Mouse (Mus musculus) T-helper 17 cell (primary cell): ENCODE measurements around the gene Aff3.

Source experiments
- in situ Hi-C, 2 experiments: fragments of 300-600 bp; cut with MboI, MseI; formaldehyde crosslinking; loops; 1 replicate in 1 of 2; 2 replicates in 1 of 2; pipeline ENCODE4 v1.15.1; 2025; ENCODE audit warnings: high pct_unique_total_duplicates in 2 of 2

The Aff3 gene

DNA sequence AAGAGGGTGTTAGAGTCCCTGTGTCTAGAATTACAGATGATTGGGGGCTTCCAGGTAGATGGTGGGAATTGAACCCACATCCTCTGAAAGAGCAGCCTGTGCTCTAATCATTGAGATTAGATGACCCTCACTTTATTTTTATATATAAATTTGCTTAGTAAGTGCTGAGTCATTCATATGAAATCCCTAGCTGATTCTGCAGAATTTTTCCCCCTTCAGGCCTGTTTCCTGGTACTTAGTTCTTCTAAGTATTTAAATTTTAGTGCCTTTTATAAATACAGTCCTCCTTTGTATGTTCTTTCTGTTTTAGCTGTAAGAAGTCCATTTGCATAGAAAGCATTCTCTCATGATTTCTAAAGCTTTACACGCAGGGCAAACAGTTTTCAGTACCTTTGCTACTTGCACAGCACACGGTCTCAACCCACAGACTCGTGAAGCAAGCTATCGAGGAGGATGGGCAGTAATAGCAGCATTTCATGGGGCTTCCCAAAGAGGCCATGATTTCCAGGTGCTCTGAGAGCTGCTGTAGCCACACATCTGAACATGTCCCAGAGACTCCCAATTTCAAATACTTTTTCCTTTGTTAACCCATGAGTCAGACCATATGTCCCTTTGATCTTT, 5.7 kb downstream of the Aff3 start:
- in situ Hi-C loops = no loop called here

DNA sequence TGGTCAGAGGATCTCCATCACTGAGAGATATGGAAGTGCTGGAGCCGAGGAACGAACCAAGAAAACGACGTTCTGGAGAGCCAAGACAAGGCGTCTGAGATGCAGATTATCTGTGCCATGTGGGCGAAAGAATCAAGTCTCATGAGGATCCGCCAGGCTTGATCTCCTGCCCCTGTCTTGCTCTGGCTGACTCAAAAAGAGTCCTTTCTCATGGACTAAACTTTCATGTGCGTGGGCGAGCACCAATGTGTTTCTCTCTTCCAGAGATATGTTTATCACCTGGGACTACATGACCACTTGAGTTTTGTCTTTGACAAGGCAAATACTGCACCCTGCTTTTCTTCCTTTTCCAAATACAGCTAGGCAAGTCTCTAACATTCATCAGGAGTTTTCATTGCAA, 6.4 kb downstream of the Aff3 start:
- in situ Hi-C loops = no loop called here

DNA sequence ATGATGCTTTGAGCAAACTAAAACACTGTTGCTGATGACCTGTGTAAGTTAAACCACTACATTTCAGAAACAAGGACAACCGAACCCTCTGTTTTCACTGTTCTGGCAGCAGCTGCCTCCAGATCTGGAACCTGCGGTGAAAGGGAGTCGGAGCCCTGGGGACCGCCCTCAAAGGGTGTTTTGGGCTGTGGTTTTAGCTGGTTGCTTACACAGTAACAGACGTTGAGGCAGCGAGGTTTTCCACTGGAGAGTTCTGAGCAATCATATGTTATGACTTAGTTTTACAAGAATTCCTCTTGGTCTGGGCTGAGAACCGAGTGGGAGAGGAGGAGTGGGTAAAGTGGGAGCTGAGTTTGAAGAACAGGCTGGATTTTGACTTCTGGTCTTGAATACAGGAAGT, 7.1 kb downstream of the Aff3 start:
- in situ Hi-C loops = no loop called here

DNA sequence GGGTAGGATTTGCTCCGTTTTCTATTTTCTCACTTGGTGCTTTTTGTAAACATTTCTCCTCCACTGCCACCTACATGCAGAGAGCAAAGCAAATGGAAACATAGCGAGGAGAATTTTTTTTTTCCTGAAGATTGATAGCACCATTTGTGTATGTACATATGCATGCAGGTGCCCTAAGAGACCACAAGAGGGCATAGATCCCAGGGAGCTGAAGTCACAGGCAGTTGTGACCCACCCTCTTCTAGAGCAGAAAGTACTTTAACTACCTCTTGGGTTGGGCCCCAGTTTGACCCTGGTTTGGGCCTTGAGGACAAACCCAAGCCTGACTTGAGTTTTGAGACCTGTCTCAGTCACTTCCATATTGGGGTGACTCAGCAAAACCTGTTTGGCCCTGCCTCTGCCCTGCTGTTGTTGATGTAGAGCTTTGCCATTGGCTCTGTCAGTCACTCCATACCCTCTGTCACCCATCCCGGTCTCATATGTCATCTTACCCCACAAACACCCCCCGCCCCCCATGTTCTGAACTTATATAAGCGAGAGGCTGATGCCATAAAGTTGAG, 9.7 kb downstream of the Aff3 start:
- in situ Hi-C loops = no loop called here

DNA sequence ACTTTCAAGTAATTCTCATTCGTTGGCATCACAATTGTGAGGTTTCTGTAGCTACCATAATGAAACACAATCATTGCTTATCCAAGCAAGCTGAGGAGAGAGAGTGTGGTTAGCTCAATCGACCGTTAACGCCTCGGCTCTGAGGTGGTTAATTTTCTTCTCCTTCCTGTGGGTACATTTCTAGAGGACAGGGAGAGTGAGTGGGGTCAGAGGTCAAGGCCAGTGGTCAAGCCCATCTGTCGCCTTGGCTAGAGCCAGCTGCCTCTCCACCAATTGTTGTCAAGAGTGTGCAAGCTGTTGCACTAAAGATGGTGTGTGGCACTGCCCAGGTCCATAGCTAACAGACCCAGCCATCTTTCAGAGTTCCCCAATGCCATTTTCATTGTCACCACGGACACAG, 14.7 kb downstream of the Aff3 start:
- in situ Hi-C loops = no loop called here

DNA sequence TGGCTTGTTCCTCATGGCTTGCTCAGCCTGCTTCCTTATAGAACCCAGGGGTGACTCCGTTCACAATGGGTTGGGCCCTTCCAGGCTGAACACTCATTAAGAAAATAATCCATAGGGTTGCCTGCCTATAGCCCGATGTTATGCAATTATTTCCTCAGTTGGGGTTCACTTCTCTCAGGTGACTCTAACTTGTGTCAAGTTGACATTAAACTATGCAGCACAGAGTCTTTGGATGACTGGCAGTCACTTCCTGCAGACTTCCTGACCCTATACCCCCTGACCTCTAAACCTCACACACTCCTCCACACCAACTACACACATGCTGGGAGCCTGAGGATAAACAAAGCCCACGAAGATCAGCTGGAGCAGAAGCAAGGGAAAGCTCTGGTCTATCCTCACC, 15.6 kb downstream of the Aff3 start:
- in situ Hi-C loops = no loop called here

DNA sequence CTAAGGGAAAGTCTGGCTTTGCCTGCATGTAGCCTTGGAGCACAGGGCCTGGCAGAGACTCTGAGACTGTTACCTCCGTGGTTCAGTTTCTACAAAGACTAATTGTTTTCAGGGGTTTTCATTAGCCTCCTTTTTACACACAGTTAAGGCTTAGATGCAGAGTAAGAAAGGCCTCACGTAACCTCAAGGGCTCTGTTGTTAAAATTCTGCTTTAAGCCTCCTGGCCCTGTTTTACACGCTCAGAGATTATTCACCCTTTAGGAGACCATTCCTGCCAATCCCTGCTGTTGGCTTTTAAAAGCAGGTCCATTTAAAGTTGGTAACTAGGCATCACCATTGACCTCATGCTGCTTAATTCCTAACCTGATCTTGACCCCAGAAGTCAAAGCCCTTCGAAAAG, 22.5 kb downstream of the Aff3 start:
- in situ Hi-C loops = no loop called here

DNA sequence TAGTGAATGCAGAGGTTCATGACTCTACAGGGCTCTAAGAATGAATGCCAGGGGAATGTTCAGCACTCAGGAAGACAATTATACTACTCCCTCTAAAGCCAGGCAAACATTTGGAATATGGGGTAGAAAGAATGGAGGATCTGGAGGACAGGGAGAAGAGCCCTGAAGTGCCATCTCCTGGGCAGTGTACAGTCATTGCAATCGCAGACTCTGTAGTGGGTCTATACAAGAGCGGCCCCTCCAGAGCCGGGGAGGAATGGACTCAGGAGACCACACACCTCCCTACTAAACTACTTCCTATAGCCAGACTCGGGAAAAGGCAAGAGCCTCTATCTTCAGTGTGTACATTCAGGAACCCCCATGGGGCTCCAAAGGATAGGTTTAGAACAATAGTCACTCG, 25.1 kb downstream of the Aff3 start:
- in situ Hi-C loops = no loop called here

DNA sequence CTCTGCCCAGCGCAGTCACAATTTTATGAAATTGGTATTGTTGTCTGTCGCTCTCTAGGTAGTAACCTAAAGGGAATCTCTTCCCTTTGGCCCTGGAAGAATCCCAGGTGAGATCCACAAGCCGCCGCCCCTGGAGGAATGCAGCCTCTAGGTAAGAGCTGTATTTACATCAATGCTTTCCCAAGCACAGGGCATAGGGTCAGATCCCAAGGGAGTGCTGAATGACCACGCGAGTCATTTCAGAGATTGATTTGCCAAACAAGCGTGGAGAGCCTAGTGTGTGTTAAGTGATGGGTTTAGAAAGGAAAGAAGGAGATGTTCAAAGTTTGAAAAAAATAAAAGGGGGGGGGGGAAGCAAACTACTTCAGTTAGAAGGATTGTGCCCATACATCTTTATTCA, 29.2 kb downstream of the Aff3 start:
- in situ Hi-C loops = no loop called here

DNA sequence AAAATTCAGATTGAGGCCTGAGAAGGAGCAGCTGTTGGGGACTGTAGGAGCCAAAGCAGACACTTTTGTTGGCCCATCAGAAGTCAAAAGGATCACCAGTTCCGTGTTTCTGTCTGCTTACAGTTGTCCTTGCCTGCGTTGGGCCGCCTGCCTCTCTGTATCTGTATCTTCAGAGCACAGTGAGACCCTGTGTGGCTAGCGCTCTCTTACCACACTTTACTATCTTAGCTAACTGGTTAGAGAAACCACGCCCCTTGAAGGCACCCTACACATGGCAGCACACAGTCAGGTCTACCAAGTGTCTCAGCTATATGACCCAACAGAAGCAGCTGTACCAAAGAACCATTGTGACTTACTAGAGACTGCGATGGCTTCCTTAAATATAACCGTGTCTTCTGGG, 30.7 kb downstream of the Aff3 start:
- in situ Hi-C loops = no loop called here

DNA sequence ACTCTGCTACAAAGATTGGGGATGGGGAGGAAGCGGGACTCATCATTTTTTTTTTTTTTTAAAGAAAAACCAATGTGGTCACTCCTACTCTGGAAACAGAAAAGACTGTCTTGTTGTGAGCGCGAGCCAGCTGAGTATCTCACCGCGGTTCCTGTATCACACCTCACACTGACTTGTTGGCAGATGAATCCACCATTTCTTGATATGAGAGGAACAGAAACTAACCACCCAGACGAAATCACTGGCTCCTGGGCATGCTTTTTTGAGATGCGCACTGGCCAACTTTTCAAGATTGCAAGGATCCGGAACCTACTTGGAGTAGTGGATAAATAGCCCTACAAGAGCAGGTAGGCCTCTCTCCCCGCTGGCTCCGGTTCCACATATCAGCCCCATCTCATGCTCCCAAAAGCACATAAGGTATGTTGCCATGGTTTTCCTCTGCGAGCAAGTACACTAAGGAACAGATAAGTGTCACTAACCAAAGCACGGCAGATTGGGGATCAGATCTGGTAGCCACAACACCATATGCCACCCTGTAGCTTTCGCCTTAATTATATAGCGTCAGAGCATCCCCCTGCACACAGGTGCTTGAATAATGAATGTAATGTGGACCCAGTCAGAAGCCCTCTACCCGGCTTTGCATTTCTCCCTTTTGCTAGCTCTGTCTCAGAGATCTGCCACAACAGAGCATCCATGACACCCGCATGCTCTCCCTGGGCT, 32.1 kb downstream of the Aff3 start:
- in situ Hi-C loops = no loop called here

DNA sequence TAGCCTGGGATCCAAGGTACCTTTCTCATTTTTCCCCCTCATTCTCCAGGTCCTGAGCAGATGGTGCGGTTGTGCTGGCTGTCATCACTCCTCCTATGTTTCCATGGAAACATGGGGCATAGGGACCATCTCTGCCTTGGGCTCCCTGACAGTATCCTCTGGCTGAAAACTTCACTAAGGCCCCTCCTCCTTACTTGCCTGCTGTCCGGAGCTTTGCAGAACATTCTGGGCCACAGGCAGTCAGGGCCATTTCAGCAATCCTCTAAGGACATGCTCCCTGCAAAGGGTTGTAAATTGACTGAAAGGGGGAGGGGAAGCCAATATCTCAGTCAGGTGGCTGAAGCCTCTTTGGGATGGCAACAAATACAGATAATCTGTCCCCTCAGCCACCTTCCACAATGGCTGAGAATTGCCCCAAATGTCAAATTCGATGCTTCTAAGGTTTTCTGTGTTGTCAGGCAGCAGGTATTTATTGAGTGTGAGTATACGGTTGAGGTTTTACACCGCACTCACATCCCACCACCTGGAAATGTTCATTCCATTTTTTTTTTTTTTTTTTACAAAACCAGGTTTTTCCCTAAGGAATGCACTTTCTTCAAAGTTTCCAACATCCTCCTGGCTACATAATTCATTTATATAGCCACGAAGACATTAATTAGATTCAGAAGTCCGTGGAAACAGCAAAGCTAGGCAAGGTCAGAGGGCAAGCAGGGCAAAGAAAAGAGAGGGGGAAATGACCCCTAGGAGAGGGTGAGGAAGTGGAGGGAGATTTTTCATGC, 33.1 kb downstream of the Aff3 start:
- in situ Hi-C loops = no loop called here

DNA sequence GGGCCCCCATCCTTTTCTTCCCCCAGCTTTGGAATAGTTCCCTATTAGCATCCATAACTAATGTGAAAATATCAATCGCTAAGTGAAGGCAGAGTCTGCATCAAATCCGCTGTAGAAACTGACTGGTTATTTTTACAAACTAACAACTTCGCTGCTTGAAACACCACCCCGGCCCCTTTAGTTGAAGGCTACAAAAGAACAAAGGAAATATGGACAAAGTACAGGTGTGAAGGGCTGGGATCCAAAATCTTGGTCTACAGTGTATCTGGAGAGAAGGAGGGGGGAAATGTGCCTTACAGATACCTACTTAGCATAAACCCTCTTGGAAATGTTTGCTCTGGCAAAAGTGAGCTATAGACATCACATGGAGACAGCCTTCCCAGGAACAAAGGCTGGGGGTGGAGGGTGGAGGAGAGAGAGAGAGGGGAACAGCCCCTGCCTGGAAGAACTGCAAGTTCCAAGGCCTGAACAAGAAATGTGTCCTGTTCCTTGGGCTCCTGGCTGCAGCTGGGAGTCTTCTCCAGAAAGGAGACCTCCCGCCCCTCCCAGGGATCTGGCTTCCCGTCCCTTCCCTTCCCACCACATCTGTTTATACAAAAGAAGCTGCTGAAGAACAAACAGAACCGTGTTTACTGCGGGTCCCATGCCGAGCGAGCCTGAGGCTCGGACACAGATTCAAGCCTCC, 35.7 kb downstream of the Aff3 start:
- in situ Hi-C loops = no loop called here

DNA sequence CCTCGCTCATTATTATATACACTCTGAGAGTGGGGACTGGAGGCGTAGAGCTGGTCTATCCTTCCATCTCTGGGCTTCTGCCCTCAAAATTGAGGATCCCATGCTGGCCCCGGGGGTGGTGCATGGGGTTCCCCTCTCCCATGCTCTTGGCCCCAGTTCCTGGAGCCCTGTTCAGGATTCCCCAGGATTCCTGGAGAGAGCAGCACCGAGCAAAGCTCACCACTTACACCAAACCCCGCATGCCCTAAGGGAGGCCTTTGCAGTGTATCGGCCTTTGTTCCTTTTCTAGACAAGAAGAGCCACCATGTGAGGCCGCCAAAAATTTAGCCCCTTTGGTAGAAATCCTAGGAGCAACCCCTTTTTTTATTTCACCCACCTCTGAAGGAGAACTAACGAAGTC, 36.3 kb downstream of the Aff3 start:
- in situ Hi-C loops = no loop called here

DNA sequence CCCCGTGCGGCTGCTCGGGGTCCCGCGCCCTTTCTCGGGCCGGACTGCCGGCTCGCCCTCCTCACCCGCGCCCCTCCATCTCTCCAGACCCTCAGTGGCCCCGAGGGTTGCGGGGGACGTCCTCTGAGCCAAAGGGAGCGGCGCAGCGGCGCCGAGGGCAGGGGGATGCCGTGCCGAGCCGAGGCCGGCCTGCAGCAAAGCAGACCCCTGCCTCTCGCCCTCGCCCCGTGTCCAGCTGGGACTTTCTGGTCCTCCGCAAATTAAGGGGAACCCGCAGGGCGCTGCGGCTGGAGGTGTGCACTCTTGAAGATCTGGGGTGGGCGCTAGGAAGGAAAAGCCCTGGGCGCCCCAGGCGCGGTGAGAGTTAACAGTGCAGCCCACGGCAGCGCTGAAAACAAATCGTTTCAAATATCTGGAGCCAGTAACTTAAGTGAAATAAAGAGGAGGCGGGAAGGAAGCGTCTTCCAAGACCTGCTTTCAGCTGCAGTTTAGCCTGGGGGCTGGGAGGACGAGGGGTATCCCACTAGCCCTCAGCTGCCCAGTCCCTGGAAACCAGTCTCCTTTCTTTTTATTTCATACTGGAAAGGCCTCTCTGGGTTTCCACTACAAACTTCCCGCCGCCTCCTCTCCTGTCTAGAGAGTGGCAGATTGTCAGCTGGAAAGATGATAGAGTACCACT, 36.9 kb downstream of the Aff3 start:
- in situ Hi-C loops = no loop called here

DNA sequence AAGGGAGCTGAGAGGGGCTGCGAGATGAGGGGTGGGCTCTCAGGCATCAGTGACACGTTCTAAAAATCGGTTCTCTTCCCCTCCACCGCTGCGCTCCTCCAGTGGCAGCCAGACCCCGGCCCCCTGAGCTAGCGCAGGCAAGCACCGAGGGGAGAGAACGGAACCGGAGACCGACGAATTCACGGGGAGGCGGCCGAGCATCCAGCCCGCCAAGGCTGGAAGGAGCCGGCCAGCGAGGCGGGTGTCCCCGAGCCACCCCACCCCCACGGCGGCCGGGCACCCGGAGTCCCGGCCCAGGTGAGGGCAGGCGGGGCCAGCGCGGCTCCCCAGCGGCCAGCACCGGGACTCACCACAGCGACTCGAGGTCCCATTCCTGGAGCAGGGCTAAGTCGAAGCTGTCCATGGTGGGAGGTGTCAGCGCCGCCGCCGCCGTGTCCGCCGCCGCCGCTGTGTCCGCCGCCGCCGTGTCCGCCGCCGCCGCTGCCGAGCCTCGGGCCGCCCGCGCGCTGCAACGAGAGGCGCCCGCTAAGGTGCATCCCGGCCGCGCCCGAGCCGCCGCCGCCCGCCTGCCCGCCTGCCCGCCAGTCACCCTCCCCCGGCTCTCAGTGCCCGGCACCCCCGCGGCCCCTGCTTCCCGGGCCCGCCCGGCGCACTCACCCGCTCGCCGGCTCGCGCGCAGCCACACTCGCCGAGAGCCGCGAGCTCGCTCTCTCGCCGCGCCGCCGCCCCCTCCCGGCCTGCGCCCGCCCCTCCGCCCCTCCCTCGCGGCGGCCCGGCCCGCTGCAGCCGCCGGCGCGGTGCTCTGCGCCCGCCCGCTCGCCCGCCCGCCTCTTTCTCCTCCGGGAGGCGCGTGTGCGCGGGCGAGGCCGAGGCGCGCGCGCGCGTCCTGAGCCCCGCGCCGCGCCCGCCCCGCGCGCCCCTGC, 37.8 kb downstream of the Aff3 start:
- in situ Hi-C loops = no loop called here

DNA sequence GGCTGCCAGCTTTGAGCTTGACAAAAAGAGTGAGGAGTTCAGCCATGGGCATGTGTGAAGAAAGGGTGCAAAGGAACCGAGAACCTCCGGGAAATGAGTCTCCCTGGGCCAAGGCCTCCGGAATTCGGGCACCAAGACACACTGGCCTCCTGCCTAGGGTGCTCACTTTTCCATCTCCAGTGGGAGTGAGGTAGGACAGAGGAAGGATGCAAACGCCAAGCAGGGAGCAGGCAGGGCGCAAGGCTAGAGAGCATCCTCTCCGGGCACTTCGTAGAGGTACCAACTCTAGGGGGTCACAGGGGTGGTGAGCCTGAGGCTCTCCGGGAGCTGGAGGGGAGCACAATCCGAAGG, 38.4 kb downstream of the Aff3 start:
- in situ Hi-C loops = no loop called here

DNA sequence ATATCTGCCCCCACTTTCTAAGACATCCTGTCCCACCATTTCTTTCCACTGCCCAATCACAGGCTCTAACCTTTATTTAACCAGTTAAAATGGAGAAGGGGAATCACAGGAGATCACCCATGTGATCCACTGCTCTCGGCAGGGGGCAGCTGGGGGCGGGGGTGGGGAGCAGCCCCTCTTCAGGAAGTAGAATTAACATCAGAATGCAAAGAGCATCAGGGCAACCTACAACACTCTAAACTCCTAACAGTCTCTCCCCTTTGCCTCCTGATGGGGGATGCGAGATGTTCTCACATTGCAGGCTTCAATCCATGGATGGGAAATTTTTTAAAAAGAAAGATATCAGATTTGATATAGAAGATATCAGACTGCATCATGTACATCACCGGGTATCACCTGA, 42.9 kb downstream of the Aff3 start:
- in situ Hi-C loops = no loop called here

DNA sequence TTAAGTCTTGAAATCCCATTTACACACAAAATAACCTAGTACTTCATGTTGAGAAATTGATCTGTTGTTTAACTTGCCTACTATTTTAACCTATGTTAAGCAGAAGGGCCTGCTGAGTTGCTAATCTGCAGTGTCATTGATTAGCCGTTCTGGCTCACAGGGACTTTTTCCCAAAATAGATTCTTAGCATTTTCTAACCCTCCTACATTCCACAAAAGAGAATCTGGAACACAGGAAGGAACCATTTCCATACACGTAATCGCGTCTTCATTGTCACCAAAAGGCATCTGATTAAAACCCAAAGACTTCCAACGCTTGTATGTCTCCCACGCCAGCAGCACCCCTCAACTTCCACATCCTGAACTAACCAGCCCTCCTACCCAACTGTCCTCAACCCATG, 44.4 kb downstream of the Aff3 start:
- in situ Hi-C loops = no loop called here

DNA sequence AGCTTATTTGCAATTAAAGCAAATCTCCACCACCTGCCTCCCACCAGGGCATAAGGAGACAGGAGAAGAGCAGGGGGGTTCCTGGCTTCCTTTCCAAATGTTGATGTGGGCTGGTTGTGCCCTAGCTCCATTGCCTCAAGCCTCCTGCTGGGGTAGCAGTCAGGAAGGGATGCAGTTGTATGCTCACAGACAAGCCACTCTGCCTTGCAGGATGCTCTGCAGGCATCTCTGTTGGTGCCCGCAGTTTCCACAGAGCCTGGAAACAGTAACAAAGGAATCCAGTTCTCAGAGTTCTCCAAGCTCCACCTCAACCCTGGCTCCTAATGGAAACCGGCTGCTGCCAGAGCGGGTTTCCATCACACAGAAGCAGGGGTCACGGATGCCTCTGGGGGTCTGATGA, 58.0 kb downstream of the Aff3 start:
- in situ Hi-C loops = no loop called here

DNA sequence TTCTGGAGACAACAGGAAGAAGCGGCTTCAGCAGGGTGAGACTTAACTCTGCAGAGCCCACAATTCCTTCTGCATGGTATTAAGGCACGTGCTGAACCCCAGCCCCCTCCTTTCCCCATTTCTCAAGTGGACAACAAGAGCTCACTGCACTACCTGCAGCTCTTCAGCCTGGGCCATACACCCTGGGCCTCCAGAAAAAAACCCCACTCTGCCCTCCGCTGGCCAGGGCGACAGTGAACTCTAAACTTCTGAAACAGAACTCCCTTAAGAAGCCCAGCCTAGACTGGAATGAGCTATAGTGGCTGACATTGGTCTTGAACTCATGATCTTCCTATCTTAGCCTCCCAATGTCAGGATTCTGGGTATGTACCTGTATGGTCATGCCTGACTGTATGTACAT, 59.3 kb downstream of the Aff3 start:
- in situ Hi-C loops = no loop called here
